Mouse (Mus musculus): Measurements from ENCODE around the gene Glod5.
"Not testable (repeated sequence)": the region's sequence is repeated elsewhere in the genome, so short reads cannot be mapped to it uniquely, and the experiment has no call there.

The Glod5 gene

DNA sequence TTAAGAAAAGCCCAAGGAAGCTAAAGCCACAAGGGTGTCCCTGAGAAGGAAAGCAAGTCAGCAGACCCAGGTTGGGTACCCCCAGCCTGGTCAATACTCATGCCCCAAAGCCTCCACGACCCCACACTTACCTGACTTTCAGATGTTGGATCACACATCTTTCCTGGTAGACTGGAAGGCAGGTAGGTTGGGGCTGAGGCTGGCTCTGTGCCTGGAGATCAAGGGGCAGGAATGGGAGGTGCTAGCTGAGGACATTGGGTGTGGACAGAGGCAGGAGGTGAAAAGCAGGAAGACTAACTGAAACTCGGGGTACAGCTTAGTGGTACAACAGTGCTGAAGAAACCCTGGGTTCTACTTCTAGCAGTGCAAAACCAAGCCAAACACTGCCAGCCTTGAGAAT is at the start of gene Glod5:
TSS of gene Glod5 (minus strand) at position 207 of the 400 bp plus-strand sequence.
- DNase-seq (ENCODE audit: extremely low spot score) = no peak

DNA sequence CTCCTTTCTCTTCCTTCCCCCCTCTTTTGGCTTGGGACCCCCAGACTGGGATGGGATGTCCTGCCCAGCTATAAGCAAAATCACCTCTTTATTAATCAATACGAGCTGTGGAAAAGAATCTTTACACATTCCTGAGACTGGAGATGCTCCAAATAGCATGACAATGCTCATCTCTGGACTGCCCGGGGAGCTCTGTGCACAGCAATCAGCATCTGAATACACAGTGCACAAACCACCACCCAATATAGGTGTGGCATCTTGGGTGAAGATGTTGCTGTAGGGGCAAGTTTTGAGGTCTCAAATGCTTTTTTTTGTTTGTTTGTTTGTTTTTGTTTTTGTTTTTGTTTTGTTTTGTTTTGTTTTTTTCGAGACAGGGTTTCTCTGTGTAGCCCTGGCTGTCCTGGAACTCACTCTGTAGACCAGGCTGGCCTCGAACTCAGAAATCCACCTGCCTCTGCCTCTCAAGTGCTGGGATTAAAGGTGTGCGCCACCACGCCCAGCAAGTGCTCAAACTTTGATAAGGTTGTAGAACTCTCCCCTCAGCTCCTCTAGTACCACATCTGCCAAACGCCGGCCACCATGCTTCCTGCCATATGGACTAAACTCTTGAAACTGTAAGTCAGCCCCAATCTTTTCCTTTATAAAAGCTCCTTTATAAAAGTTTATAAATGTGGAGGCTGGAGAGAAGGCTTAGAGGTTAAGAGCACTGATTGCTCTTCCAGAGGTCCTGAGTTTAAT is 32.9 kb upstream of the Glod5 start:
- not testable (repeated sequence) for DNase-seq (ENCODE audit: extremely low spot score)

DNA sequence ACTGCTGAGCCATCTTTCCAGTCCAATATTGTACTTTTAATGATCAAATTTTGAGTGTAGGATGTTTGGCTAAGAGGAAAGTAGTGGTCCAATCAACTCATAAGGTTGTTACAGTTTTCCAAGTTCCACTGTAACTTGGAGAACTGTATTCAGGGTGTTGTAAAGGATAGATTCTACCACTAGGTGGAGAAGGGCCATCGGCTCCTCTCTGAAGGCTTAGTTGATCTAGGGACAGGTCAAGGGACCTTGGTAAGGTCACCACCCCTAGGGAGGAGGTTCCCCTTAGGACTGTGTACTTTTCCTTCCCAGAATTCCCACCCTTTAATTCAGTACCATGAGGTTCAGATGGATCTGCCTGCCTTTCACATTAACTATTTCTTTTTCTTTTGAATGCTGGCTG is 14.7 kb upstream of the Glod5 start:
- no peak for DNase-seq (ENCODE audit: extremely low spot score)

DNA sequence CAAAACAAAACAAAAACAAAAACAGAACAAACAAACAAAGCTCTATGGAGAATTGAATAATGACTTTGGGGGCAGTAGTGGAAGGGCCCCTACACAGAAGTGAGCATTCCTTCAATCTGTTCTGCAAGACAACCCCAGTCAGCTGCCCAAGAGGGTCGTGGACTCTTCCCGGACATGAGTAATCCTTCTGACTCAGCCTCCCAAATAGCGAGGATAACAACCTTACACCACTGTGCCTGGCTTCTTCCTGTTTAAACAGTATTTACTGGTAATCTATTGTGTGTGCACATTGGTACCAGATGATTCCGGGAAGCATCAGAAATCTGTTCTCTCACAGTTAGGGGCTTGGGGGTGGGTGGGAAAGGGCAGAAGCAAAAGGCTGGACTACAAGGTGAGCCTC is 8.5 kb upstream of the Glod5 start:
- no peak for DNase-seq (ENCODE audit: extremely low spot score)

DNA sequence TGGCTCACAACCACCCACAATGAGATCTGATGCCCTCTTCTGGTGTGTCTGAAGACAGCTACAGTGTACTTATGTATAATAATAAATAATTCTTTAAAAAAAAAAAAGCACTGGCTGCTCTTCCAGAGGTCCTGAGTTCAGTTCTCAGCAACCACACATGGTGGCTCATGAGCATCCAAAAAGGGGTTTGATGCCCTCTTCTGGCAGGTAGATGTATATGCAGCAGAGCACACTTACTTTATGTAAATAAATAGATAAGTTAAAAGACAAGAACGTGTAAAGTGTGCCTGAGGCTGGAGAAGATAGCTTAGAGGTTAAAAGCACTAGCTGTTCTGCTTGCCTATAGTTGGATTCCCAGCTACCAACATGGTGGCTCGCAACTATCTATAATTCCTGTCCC is 6.5 kb upstream of the Glod5 start:
- no peak for DNase-seq (ENCODE audit: extremely low spot score)

DNA sequence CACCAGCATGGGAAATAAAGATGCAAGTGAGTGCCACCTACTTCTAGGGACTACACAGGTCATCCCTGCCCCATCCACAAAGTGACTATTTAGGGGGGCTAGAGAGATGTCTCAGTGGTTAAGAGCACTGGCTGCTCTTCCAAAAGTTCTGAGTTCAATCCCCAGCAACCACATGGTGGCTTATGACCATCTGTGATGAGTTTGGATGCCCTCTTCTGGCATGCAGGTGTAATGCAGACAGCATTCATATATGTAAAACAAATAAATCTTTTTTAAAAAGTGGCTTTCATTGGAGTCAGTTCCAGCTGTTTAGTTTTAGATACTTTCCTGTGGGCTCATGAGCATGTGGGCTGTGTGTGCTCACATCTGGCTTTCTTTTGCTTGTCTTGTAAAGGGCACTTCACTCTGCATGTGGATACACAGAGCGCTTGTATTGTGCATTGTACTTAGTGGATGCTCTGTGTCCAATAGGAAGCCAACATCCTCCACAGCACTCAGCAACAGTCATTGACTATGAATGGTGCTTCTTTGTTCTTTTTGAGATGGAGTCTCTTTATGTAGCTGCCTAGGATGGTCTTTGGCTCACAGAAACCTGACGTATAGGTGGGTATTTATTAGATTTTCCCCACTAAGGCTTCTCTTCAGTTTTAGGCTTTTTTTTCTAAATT is 2.0 kb upstream of the Glod5 start:
- DNase-seq (ENCODE audit: extremely low spot score) = no peak

DNA sequence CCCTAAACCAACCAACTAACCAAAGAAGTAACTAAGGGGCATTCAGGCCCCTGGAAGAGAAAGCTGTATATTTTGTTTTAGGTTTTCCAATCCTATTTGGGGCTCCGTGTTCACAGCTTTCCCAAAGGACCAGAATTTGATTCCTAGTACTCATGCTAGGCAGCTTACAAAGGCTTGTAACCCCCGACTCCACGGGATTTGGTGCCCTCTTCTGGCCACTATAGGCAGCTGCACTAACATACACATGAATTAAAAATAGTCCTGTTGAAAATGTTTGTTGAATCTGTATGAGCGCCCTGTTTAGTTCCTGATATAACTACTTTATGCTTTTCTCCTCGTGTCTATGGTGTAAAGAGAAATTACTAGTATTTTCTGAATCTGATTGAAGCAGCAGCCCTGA is 1.1 kb downstream of the Glod5 start:
- DNase-seq (ENCODE audit: extremely low spot score) = no peak

DNA sequence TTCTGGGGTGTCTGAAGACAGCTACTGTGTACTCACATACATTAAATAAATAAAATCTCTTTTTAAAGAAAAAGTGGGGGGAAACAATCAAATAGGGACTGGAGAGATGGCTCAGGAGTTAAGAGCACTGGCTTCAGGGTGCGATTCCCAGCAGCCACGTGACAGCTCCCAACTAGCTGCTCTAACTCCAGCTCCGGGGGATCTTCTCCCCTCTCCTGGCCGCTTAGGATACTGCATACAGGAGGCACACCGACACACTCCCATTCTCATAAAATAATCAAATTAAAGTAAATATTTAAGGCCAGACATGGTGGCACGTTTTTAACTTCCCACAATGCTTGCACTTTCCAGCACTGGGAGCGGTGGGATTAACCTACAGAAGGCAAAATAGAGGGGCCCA is 2.6 kb downstream of the Glod5 start:
- not testable (repeated sequence) for DNase-seq (ENCODE audit: extremely low spot score)

DNA sequence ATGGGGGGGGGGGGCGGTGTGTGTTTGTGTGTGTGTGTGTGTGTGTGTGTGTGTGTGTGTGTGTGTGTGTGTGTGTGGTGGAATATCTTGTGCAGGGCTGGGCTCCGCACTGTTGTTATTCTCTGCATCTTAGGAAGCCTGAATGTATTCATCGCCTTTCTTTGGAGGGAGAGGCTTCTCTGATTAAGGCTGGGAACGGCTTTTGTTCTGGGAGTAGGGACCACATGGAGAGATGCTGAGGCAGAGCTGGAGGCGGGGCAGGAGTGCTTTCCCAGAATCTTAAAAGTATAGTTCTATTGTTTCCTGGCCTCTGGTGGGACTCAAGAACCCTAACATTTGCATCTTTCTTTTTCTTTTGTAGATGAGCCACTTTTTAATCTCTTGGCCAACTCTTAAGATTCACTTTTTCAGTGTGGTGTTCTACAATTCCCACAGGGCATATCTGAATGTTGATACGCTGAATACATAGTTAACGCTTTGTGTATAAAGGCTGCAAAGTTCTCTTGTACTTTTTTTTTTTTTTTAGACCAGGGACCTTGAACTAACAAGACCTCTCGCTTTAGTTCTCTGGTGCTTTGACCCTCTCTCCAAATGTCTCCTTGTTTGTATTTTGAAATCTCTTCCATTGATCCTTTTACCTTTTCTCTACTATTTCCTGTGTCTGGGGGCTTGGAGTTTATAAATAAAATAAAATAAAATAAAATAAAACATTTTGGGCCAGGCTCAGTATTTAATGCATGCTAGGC is 4.5 kb downstream of the Glod5 start:
- no peak for DNase-seq (ENCODE audit: extremely low spot score)

DNA sequence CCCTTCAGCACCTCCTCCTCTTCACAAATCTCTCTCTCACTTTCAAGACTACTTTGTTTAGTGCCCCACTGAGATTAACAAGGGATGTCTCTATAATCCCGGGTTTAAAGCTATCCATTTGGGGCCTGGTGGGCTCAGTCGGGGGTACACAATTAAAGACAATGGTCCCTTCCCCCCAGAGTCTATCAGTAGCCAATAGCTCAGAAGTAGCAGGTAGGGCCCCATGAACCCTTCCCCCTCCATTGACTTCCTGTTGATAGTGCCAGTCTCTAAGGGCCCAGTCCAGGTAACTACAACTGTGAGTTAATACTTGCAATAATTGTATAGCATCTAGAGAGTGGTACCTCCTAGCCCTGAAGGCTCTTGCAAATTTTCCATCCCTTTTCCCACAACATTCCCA is 5.1 kb downstream of the Glod5 start:
- no peak for DNase-seq (ENCODE audit: extremely low spot score)

DNA sequence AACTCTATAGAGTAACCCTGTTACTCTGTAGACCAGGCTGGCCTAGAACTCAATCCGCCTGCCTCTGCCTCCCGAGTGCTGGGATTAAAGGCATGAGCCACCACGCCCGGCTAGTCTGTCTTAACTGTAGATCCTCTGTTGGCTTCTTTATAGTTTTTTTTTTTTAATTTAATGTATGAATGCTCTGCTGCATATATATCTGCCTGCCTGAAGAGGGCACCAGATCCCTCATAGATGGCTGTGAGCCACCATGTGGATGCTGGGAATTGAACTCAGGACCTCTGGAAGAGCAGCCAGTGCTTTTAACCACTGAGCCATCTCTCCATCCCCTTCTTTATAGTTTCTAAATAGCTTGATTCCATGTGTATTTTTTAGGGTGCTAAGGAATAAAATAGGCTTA is 8.9 kb downstream of the Glod5 start:
- DNase-seq (ENCODE audit: extremely low spot score) = not testable (repeated sequence)

DNA sequence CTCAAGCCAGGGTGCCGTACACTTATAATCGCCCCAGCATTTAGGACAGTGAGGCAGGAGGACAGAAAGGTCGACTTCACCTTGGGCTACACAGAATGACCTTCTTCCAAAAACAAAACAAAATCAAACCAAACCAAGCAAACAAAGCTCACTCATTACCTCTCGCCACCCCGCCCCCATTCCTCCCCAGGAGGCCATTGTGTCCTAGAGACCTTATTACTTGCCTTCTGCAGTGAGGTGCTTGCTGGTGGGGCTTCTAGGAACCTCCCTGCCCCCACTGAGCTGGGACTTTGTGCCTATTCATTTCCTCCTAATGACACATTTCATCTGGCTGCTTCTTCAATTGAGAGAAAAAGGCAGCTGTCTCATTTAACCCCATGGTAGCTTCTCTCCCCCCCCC is 9.7 kb downstream of the Glod5 start:
- no peak for DNase-seq (ENCODE audit: extremely low spot score)

DNA sequence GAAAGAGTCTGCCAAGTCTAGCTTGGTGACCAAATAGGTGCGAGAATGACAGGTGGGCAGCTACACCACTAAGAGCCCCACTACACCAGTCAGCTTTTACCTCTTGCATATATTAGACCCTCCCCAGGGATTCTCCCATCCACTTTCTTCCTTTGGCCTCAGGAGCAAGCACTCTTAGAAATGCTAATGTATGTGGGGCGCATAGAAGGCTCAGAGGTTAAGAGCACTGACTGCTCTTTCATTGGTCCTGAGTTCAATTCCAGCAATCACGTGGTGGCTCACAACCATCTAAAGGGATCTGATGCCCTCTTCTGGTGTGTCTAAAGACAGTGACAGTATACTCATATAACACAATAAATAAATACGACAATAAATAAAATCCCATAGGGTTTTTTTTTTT is 15.3 kb downstream of the Glod5 start:
- no peak for DNase-seq (ENCODE audit: extremely low spot score)

DNA sequence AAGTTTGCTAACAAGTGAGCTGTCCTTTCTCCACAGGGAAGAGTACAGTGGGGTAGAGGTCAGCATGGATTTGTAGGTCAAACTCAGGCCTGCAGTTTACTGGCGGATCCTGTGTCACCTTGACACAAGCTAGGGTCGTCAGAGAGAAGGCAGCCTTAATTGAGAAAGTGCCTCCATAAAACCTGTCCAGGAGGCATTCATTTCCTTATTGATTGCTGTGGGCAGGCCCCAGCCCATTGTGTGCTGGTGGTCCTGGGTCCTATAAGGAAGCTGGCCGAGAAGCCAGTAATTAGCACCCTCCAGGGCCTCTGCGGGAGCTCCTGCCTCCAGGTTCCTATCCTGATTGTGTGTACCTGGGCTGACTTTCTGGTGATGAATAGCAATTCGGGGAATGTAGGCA is 16.3 kb downstream of the Glod5 start:
- DNase-seq (ENCODE audit: extremely low spot score) = no peak

DNA sequence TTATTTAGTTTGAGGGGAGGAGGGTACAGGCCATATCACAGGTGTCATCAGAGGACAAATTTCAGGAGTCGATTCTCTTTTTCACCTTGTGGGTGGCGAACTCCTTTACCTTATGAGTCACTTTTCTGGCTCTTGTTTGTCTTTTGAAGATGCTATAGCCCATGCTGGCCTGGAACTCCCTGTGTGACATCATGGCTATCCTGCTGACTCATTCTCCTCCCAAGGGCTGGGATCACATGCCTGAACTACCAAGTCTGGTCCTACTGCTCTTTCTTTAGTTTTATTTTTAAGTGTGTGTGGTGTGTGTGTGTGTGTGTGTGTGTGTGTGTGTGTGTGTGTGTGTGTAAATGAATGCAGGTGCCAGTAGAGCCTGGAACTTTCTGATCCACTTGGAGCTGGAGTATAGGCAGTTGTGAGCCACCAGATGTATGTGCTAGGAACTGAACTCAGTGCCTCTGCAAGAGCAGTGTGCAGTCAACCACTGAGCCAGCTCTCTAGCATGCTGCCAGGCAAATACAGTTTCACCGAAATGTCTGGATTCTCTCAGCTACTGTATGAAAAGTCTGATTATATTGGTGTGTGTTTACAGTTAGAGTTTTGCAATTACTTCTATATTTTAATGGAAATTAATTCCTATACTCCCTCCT is 17.6 kb downstream of the Glod5 start:
- no peak for DNase-seq (ENCODE audit: extremely low spot score)

DNA sequence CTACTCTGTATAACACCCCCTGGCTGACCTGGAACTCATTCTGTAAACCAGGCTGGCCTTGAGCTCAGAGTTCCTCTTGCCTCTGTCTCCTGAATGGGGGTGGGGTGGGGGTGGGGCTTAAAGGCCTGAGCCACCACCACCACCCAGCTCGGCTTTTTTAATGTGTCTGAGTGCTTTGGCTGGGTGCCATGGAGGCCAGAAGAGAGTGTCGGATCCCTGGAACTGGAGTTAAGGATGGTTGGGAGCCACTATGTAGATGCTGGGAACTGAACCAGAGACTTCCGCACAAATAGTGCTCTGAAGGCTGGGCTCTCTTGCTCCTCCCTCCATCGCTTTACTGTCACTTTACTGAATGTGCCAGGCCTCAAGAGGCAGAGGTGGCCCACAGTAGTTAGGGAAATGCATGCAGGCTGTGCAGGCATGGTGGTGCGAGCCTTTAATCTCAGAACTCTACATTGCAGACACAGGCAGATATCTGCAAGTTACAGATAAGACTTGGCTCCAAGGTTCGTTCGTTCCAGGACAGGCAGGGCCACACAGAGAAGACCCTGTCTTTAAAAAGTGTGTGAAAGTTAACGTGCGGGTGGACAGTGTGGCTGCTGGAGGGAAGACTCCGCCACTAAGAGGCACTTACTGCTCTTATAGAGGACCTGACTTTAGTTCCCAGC is 25.1 kb downstream of the Glod5 start:
- no peak for DNase-seq (ENCODE audit: extremely low spot score)

DNA sequence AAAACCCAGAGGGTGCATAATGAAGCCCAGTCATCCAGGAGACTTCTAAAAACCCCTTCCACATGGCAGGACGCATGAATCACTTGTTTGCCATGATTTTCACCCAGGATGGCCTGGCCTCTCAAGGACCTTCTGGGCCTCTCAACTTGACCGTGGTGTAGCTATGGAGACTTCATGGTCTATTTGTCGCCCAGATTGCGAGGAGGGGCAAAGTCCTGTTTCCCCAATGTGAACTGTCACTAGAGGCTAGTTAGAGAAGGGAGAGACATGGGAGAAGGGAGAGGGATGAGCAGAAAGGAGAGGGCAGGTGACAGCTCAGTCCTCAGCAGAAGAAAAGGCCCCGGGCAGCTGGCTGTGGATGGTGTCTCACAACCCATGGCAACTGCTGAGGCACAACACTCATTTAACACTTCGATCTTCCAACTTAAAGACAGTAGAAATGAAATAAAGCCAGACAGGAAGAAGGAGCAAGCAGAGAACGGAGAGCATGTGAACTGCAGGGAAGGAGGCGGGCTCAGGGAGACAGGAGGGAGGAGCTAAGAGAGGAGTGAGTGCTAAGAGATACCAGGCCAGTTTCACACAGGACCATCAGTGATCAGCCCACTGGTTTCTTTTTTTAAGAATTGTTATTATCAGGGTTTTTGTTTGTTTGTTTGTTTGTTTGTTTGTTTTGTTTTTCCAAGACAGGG is 25.8 kb downstream of the Glod5 start:
- no peak for DNase-seq (ENCODE audit: extremely low spot score)

DNA sequence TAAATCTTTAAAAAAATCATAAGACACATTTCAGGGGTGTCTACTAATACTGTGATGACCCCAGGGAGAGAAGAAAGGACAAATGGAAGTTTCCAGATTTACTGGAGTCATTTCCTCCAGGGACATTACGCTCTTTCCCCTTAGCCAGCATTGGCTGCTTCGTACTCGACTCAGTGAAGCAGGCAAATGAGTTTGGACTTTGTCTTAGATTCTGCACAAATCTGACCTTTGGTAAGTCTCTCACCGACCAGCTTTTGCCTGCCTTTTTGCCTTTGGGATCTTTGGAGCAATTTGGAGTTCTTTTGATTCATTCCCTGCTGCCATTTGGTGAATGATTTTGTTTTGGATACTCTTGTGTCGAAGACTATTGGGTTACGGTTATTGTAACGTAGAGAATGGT is 36.9 kb downstream of the Glod5 start:
- DNase-seq (ENCODE audit: extremely low spot score) = no peak

DNA sequence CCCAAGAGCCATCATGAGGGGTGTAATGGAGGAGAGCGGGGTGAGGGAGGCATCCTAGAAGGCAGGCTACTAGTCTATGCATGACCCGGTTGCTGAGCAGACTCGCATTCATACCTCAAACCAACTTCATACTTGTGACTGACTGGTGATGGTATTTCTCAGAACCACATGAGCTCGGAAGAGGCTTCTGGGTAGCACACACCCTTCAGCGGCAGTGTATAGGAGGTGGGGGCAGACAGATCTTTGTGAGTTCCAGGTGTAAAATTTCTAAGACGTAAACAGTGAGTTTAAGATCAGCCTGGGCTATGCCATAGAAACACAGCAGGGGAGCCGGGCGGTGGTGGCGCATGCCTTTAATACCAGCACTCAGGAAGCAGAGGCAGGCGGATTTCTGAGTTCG is 40.4 kb downstream of the Glod5 start, which contains the start of gene Gata1:
TSS of gene Gata1 (minus strand) at position 180 of the 400 bp plus-strand sequence.
- no peak for DNase-seq (ENCODE audit: extremely low spot score)

DNA sequence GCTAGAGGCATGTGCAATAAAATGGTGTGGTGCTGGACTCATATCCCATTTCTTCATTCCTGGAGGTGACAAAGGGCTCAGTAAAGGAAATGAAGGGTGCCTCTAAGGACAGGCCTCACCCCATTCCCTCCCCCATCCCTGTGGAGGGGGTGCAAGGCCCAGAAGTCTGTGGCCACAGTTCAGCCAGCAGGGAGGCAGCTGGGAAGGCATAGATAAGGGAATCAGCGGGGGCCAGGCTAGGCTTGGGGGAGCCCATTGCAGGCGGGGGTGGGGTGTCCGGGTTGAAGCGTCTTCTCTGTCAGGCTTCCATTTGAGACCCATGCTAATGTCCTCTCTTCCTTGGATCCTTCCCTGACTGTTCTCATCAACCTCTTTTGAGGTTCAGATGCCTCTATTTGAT is 47.0 kb downstream of the Glod5 start:
- DNase-seq (ENCODE audit: extremely low spot score) = no peak

DNA sequence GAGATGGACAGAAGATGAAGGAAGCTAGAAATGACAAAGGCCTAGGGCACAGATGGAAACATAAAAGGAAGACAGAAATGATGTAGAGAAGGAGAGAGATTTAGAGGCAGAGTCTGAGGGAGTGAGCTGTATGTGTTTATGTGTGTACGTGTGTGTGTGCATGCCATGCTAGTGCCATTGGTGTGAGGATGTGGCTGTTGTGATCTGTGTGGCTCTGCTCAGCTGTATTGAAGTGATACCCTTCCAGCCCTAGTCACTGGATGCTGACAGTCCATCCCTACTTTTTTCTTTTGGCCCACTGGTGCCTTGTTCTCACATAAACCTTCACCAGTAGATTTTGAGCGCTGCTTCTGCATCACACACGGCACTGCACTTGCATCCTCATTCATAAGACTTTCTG is 49.4 kb downstream of the Glod5 start:
- no peak for DNase-seq (ENCODE audit: extremely low spot score)
